Mouse (Mus musculus) embryonic fibroblast, embryonic 13.5 days (primary cell): ENCODE results near the gene Arvcf.

Source experiments
- CTCF ChIP-seq: IDR thresholded peaks from 2 replicates; pipeline ENCODE4 v1.5.1; 2011; ENCODE audit warnings: mild to moderate bottlenecking, control low read depth, low read length, moderate library complexity, borderline replicate concordance; ENCODE audit not compliant: insufficient read depth
- POLR2A ChIP-seq: IDR thresholded peaks from 2 replicates; pipeline ENCODE4 v1.6.1; 2011; ENCODE audit warnings: low read depth, mild to moderate bottlenecking, control low read depth, low read length, moderate library complexity

GRCm38 (mm10) chr16:18378489-18378888, 30.5 kb downstream of the Arvcf start:
- TF ChIP-seq CTCF (no peak), POLR2A (no peak)
